Mouse (Mus musculus): ENCODE data around the gene Ralgps2.
A peak's percentile ranks its signal among the peaks of the same experiment; 100 is the strongest.

Gene Ralgps2

GRCm38 (mm10) chr1:156801276-156801675 is 138.2 kb downstream of the Ralgps2 start:
- no peak for DNase-seq

- DNase-seq, result peak; percentile 39
Measured at GRCm38 (mm10) chr1:156796251-156796650, 143.2 kb downstream of the Ralgps2 start.

- DNase-seq, result no peak
Measured at GRCm38 (mm10) chr1:156789844-156790490, 149.5 kb downstream of the Ralgps2 start.

GRCm38 (mm10) chr1:156787164-156787863 is 152.1 kb downstream of the Ralgps2 start:
- DNase-seq, result no peak

GRCm38 (mm10) chr1:156786074-156786473 is 153.4 kb downstream of the Ralgps2 start:
- no peak for DNase-seq

- DNase-seq, result no peak
Measured at GRCm38 (mm10) chr1:156784974-156785373, 154.5 kb downstream of the Ralgps2 start.

- no peak for DNase-seq
Measured at GRCm38 (mm10) chr1:156784116-156784515, 155.3 kb downstream of the Ralgps2 start.

GRCm38 (mm10) chr1:156781971-156782850 is 157.2 kb downstream of the Ralgps2 start:
- no peak for DNase-seq

GRCm38 (mm10) chr1:156781076-156781741 is 158.2 kb downstream of the Ralgps2 start:
- no peak for DNase-seq

GRCm38 (mm10) chr1:156780234-156781005 is 159.0 kb downstream of the Ralgps2 start:
- no peak for DNase-seq

GRCm38 (mm10) chr1:156779595-156779994 is 159.8 kb downstream of the Ralgps2 start:
- no peak for DNase-seq

GRCm38 (mm10) chr1:156778977-156779376 is 160.4 kb downstream of the Ralgps2 start:
- DNase-seq, result no peak

GRCm38 (mm10) chr1:156777896-156778295 is 161.5 kb downstream of the Ralgps2 start:
- DNase-seq, result no peak

GRCm38 (mm10) chr1:156775983-156776382 is 163.4 kb downstream of the Ralgps2 start:
- peak; percentile 46 for DNase-seq

GRCm38 (mm10) chr1:156775190-156775589 is 164.2 kb downstream of the Ralgps2 start:
- no peak for DNase-seq

GRCm38 (mm10) chr1:156770845-156771244 is 168.6 kb downstream of the Ralgps2 start:
- DNase-seq, result no peak

- DNase-seq, result no peak
Measured at GRCm38 (mm10) chr1:156769621-156770297, 169.7 kb downstream of the Ralgps2 start.

GRCm38 (mm10) chr1:156769163-156769562 is 170.3 kb downstream of the Ralgps2 start:
- DNase-seq, result no peak

GRCm38 (mm10) chr1:156765311-156765710 is 174.1 kb downstream of the Ralgps2 start:
- no peak for DNase-seq

GRCm38 (mm10) chr1:156764584-156764983 is 174.8 kb downstream of the Ralgps2 start:
- DNase-seq, result no peak

- DNase-seq, result no peak
Measured at GRCm38 (mm10) chr1:156763280-156763679, 176.1 kb downstream of the Ralgps2 start.

GRCm38 (mm10) chr1:156761430-156761801 is 178.0 kb downstream of the Ralgps2 start:
- DNase-seq, result peak; percentile 19

Measured in kidney, adult 11 months (tissue).